Mouse (Mus musculus) monocyte, adult 2 months (primary cell): ENCODE results near the gene Hist1h4j.
"Not testable (repeated sequence)": the region's sequence is repeated elsewhere in the genome, so short reads cannot be mapped to it uniquely, and the experiment has no call there.

Source experiments
- DNase-seq, 2 experiments: peaks; one replicate each; pipeline ENCODE4 v3.0.0; 2022; ENCODE audit warnings: low spot score in 2 of 2, low read depth in 1 of 2

Gene Hist1h4j

DNA sequence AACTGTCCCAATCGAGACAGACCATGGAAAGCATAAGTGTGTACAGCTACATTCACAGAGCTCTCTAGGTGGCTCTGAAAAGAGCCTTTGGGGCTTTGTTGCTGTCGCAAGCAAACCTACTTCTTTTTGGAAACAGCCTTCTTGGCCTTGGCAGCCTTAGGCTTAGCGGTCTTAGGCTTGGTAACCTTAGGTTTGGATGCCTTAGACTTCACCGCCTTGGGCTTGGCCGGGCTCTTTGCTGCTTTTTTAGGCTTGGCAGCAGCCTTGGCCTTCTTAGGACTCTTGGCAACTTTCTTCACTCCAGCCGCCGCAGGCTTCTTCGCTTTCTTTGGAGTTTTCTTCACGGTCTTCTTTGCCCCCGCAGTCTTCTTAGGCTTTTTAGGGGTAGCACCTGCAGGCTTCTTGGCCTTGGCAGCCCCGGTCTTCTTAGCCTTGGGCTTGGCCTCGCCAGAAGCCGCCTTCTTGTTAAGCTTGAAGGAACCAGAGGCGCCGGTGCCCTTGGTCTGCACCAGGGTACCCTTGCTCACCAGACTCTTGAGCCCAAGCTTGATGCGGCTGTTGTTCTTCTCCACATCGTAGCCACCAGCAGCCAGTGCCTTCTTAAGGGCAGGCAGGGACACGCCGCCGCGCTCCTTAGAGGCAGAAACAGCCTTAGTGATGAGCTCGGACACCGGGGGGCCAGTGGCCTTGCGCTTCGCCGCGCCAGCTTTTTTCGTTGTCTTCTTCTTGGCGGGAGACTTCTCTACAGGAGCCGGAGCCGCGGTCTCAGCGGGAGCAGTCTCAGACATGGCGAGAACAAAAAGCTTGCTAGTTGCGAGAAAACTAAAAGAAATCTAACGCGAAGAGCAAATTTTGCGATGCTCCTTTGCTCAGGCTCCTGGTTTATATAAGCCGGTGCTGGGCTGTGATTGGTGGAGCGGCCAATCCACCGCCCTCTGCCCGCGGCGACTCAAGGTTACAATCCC is 45.2 kb downstream of the Hist1h4j start, which contains the start of gene Hist1h1b:
TSS of gene Hist1h1b (minus strand) at position 859 of the 965 bp plus-strand sequence.
- peak; percentile 32 to 50 for DNase-seq

DNA sequence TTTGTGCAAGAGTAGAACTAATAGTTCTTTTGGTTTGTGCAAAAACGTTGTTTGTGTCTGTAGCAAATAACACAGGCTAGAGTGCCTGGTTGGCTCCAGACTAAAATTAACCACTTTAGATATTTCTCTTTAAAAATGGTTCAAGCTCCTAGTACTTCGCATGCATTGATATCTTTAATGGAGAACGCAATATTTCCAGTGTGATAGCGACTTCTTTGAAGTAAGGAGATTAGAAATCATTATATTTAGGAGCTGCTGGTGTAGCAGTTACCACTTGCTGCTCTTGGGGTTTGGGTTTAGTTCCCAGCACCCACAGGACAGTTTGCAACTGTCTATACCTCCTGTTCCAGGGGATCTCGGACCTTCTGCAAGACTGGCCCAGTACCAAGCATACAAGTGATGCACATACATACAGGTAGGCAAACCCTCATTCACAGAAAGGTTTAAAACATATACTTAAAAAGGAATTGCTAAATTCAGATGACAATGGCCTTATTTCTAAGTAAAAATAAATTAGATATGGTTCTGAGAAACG is 46.2 kb downstream of the Hist1h4j start:
- no peak for DNase-seq

GRCm38 (mm10) chr13:21781639-21782038 is 46.8 kb downstream of the Hist1h4j start:
- no peak for DNase-seq

- DNase-seq = not testable (repeated sequence)
Observed at GRCm38 (mm10) chr13:21782361-21783254, 47.7 kb downstream of the Hist1h4j start.

GRCm38 (mm10) chr13:21783255-21783617 is 48.4 kb downstream of the Hist1h4j start, which contains the start of gene Hist1h3i:
TSS of gene Hist1h3i (minus strand) at chr13:21783370.
- DNase-seq = peak; percentile 24 to 54

DNA sequence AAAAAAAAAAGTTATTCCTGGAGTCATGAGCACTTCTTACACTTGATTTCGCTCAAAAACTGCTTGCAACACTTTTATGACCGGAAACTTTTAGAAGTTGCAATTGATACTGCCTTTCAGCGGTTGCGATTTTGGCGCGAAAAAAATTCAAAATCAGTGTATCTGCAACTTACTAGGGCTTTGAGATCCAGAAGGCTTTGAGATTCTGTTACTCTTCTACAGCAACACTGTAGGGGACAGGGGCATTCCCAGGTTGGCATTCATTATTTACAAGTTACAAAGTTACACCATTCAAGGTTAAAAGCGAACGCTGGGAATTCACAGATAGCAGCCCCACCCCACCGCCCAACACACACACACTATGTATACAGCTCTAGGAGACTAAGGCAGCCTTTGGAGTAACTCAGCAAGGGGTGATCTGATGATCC is 48.9 kb downstream of the Hist1h4j start:
- no peak for DNase-seq

DNA sequence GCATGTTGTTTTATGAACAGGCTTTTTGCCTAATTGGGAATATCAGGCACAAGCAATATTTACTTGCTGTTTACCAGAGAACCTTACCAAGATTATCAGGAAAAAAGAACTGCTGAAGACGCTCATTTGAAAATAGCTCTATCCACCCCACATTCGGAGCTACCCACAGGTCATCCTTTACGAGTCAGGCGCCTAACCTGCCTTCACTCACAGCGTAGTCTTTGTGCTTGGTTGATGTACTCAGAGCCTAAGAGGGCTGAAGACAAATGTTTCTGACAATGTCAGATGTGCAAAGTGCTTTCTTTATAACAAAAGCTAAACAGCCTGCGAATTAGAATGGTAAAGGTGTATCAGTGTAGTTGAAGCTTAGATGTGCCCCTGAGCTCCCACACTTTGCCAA is 49.4 kb downstream of the Hist1h4j start:
- DNase-seq = no peak
